Mouse (Mus musculus): ENCODE data around the gene Paxx.
A peak's percentile ranks its signal among the peaks of the same experiment; 100 is the strongest.
"Not testable (repeated sequence)": the region's sequence is repeated elsewhere in the genome, so short reads cannot be mapped to it uniquely, and the experiment has no call there.

Gene Paxx

GRCm38 (mm10) chr2:25450853-25451647, 9.8 kb downstream of the Paxx start:
- no peak for DNase-seq (ENCODE audit: low spot score in 2 of 2)

- no peak for DNase-seq (ENCODE audit: low spot score in 2 of 2)
These were observed 18.2 kb downstream of the Paxx start for GRCm38 (mm10) chr2:25442682-25443081.

GRCm38 (mm10) chr2:25441067-25441466, 19.8 kb downstream of the Paxx start:
- DNase-seq (ENCODE audit: low spot score in 2 of 2): no peak

- DNase-seq (ENCODE audit: low spot score in 2 of 2): no peak
These were observed 24.5 kb downstream of the Paxx start for GRCm38 (mm10) chr2:25436286-25436820.

- no peak for DNase-seq (ENCODE audit: low spot score in 2 of 2)
These were observed 26.6 kb downstream of the Paxx start for GRCm38 (mm10) chr2:25434292-25434691.

- DNase-seq (ENCODE audit: low spot score in 2 of 2): no peak
These were observed 27.8 kb downstream of the Paxx start for GRCm38 (mm10) chr2:25433101-25433500.

- no peak for DNase-seq (ENCODE audit: low spot score in 2 of 2)
These were observed 28.4 kb downstream of the Paxx start for GRCm38 (mm10) chr2:25432326-25433098.

GRCm38 (mm10) chr2:25431308-25431855, 29.5 kb downstream of the Paxx start:
- no peak for DNase-seq (ENCODE audit: low spot score in 2 of 2)

- no peak for DNase-seq (ENCODE audit: low spot score in 2 of 2)
These were observed 30.3 kb downstream of the Paxx start for GRCm38 (mm10) chr2:25430395-25431233.

- DNase-seq (ENCODE audit: low spot score in 2 of 2): no peak
These were observed 31.3 kb downstream of the Paxx start for GRCm38 (mm10) chr2:25429435-25430180.

GRCm38 (mm10) chr2:25428442-25429236, 32.3 kb downstream of the Paxx start, which contains the start of gene Abca2:
TSS of gene Abca2 (plus strand) at chr2:25428703.
- DNase-seq (ENCODE audit: low spot score in 2 of 2): peak; percentile 94

- DNase-seq (ENCODE audit: low spot score in 2 of 2): no peak
These were observed 33.6 kb downstream of the Paxx start for GRCm38 (mm10) chr2:25427256-25427655.

- DNase-seq (ENCODE audit: low spot score in 2 of 2): peak; percentile 69 to 75
These were observed 34.1 kb downstream of the Paxx start for GRCm38 (mm10) chr2:25426721-25427191.

- DNase-seq (ENCODE audit: low spot score in 2 of 2): no peak
These were observed 35.4 kb downstream of the Paxx start for GRCm38 (mm10) chr2:25425481-25425880.

- DNase-seq (ENCODE audit: low spot score in 2 of 2): no peak
These were observed 37.3 kb downstream of the Paxx start for GRCm38 (mm10) chr2:25423626-25424025.

- DNase-seq (ENCODE audit: low spot score in 2 of 2): peak; percentile 44 to 55
These were observed 38.1 kb downstream of the Paxx start, which contains the start of gene Fut7 for GRCm38 (mm10) chr2:25422587-25423410. TSS of gene Fut7 (plus strand) at chr2:25423267.

GRCm38 (mm10) chr2:25421896-25422295, 39.0 kb downstream of the Paxx start:
- DNase-seq (ENCODE audit: low spot score in 2 of 2): peak; percentile 24 to 53

- DNase-seq (ENCODE audit: low spot score in 2 of 2): no peak
These were observed 43.5 kb downstream of the Paxx start for GRCm38 (mm10) chr2:25417426-25417825.

- DNase-seq (ENCODE audit: low spot score in 2 of 2): not testable (repeated sequence)
These were observed 47.5 kb downstream of the Paxx start for GRCm38 (mm10) chr2:25413436-25413835.

All from spleen, postnatal 36 days (tissue).